Mouse (Mus musculus) layer of hippocampus, adult 9-11 months (tissue): ENCODE data around the gene Fau.

Experiments
- DNase-seq: peaks from one replicate; pipeline ENCODE4 v3.0.0; 2022

Gene Fau

DNA sequence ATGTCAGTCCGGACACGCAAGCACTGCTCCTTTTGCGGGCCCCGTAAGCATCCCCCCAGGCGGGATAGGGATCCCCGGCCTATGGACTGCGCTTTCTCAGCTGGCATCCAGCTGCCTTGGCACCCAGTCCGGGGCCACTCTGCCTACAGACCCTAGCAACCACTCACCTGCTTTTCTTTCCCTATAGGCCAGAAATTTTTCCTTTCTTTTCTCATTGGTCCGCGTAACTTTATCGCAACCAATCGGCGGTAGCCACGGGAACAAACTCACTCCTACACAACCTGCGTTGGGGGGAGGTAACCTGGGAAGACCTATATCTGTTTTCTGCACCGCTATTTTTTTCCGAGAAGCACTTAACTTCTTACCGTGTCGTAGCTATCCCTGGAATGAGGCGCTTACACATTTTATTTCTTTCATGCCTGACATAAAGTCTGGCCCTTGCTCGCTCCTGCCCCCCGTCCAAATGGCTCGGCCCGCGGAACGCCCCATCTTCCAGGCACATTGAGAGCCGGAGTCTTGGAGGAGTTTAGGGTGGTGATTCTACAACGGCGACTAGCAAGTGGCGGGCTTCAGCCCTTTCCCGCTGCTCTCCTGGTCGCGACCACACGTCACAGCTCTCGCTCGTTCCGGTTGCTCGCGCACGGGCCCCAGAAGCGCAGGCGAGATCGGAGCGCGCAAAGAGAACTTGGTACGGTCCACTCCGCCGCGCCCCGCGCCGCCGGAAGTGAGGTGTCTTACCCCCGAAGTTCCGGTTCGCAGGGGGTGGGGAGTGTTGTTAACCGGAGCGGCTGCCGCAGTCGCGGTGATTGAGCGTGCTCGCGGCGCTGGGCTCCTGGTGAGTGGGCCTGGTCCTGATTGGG, 11.1 kb upstream of the Fau start, which contains the start of gene Syvn1:
Gene Syvn1 (plus strand): TSS at position 283 of the 860 bp plus-strand sequence.
- peak; percentile 95 for DNase-seq

DNA sequence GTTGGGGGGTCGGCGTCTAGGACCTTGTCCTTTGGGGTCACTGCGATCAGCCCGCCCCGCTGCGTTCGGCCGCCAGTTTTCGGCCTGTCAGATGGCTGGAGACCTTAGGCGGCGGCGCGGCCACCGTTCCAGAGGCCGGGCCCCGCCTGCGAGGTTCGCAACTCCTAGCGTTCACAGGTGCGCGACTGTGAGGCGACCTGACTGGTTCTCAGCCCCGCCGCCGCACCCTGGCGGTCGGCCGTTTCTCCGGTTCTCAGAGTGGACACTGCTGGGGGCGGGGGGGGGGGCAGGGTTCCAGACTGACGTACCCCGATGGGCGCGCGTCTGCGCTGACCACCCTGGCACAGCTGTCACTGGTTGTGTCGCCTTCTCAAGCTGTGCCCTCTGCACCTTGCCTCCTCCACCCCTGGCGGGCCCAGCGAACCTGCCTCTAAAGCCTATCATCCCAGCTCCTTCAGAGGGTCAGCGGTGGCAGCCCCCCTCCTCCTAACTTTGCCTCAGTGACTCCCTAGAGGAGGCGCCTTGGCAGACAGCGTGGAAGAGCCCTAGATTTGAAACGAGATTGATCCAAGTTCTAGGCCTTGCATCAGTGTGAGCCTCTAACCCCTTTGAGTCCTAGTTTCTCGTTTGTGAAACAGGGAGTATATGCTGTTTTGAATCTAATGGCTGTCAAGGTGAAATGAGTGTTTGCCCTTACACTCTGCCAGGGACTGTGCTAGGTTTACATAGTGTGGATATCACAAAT, 10.3 kb upstream of the Fau start:
- DNase-seq: no peak

DNA sequence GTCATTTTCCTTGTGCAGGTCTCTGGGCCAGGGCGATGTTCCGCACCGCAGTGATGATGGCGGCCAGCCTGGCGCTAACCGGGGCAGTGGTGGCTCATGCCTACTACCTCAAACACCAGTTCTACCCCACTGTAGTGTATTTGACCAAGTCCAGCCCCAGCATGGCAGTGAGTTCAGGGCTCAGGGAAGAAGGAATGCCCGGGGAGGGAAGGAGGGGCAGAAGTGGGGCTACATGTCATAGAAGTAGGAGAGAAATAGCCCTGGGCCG, 9.8 kb upstream of the Fau start:
- DNase-seq: no peak

DNA sequence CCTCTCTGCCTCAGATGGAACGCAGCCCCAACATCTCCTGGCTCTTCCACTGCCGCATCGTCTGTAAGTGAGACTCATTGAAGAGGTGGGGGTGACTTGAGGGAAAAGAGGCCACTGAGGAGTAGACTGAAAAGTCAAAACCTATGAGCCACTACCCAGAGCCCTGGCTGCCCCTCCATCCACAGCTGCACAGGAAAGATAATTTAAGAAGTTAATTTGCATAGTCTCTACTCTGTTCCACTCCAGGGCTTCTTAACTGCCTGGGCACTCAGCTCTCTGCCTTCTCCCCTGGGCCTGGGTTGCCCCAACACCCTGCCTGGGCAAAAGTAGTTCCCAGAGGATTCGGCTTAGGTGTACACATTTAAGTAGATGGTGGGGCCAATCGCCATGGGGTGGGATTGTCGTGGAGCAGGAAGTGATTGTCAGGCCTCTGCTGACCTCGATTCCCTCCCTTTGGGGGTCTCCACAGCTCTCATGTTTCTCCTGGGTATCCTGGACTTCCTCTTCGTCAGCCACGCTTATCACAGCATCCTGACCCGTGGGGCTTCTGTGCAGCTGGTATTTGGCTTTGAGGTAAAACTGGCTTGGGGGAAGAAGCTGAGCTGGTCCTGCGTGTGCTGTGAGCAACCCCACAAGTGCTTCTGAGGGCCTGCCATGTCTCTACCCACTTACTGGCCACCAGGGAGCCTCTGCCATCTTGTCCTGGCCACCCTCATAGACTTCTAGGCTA, 8.8 kb upstream of the Fau start:
- DNase-seq: no peak

DNA sequence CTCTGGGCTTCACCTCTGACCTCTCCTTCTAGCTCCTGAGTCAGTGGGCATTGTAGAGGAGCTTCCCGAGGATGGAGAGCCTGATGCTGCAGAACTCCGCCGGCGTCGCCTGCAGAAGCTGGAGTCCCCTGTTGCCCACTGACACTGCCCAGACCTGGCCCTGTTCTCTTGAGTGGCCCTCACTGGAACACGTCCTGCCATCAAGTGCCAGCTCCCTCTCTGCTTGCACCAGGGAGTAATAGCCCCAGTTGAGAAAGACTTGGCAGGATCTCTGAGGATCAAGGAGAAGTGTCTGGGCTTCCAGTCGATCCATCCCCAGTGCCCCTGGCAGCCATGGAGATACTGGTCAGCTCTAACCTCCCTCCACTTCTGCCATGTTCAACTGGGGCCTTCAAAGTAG, 5.1 kb upstream of the Fau start:
- DNase-seq: no peak

DNA sequence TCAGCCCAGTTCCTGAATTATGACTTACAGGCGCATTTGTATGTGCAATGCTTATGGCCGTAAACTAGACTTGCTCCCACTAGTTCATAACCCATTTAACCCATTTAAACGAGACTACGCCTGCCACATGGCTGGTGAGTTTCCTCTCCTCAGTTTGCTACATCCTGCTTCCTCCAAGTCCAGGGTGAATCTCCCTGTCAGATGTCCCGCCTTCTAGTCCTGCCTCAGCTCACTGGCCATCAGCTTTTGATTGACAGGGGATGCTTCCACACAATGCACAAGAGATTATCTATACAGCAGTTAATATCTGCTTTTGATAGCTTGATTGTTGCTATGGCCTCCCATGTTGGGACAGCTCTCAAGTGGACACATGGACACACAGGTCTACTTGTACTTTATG, 3.3 kb upstream of the Fau start:
- no peak for DNase-seq

DNA sequence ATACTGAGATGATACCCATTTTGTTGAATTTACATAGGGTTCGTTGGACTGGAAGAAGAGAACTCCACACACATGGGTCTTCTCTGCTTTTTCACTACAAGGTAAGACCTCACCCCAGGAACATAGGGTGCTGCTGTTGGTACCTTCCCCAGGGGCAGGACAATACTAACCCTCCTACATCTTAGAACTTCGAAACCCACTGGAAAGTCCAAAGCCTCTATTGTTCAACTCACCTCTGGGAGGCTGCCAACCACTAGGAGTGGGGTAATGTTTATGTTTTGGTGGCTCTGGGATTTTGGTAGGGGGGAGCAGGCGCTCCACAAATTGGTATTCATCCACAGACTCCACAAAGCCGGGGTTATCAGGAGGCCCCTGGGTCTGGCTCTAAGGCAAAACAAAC, 948 bp upstream of the Fau start:
- no peak for DNase-seq

DNA sequence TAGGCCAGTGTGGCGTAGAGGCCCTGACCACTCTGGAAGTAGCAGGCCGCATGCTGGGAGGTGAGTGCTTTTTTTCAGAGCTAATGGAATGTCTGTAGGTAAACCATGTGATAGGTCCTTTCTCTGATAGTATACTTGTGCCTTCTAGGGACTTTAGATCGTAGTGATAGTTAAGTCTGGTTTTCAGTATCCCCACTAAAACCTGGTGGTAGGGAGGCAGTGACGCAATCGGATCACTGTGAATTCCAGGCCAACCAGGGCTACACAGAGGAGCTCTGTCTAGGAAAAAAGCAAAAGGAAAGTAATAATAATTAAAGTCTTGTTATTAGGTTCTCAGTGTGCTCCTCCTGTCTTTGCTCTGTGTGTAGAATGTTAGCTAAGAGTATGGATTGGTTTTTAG, 869 bp downstream of the Fau start:
- peak; percentile 2 for DNase-seq

DNA sequence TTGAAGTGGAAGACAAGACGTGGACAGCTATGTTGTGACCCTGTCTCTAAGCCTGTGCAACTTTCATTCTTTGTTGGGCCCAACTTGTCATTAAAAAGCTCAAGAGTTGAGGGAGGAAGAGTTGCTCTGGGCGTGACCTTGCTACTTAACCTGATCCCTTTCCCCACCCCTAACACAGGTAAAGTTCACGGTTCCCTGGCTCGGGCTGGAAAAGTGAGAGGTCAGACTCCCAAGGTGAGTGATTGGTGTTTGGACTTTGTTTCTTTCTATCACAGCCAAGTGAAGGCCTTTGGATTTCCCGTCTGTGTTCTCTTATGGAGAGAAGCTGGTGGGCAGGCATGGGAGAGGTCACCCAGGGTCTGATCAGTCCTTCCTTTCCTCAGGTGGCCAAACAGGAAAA, 1.3 kb downstream of the Fau start:
- DNase-seq: peak; percentile 8

DNA sequence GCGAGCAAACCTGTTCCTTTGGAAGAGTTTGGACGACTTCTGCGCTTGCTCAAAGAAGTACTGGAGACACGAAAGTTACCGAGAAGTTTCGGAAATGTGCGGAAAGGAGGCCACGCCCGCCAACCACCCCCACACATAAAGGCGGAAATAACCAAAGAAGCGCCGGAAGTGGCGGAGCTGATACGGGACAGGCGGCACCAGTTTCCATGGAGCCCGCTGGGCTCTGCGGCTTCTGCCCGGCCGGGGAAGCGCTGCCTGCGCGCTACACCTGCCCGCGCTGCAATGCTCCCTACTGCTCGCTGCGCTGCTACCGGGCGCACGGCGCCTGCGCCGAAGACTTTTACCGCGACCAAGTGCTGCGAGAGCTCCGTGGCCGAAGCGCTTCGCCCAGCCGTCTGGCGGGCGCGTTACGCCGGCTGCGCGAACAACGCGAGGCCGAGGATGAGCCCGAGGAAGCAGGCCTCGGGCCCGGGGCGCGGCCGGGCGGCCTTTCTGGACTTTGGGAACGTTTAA, 3.4 kb downstream of the Fau start, which contains the start of gene Znhit2:
Gene Znhit2 (plus strand): TSS at position 172 of the 513 bp plus-strand sequence.
- DNase-seq: peak; percentile 96

DNA sequence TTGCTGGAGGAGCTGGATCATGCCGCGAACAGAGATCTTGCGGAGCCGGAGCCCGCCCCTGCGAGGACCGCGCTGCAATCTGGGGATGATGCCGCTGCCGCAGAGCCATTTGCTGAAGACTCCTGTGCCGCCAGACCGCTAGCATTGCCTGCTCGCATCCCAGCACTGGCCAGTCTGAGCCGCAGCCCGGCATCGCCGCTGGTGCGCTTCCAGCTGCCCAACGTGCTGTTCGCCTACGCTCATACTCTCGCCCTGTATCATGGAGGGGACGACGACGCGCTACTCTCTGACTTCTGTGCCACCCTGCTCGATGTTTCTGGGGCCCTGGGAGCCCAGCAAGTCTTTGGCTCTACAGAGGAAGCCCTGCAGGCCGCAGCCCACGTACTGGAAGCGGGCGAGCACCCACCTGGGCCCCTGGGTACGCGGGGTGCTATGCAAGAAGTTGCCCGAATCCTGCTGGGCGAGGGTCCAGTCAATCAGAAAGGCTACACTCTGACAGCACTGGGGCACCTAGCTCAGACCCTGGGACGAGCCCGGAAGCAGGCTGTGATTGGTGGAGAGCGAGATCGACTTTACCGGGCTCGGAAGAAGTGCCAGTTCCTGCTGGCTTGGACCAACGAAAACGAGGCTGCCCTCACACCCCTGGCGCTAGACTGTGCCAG, 4.1 kb downstream of the Fau start:
- DNase-seq: no peak

DNA sequence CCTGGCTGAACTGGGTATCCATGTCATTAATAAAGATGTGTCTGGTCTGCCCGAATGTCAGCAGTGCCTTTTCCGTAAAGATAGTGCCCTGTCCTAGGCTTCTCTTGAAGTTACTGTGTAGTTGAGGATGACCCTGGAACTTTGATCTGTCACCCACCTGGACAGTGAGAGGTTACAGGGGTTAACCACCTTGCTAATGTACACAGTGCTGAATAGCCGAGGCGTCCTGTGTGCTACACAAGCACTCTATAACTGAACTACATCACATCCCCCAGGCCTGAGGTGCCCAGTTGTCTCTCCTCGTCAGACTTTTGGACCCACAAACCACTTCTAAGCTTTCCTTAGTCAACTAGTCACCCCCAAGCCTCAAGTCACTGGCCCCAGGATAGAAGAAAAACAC, 4.8 kb downstream of the Fau start:
- DNase-seq: no peak

DNA sequence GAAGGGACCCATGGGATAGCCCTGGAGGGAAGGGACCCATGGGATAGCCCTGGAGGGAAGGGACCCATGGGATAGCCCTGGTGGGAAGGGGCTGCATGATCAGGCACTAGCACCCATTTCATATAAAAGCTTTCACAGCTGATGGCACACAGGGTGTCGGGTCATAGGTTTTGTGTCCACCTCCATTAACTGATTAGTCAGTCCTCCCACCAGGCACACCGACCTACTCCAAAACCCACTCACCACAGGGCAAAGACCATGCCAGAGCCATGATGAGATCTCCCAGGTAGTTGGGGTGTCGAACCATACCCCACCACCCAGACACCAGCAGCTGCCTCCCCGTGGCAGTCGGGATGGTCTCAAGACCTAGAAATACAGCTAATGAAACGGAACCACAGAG, 5.4 kb downstream of the Fau start:
- no peak for DNase-seq

DNA sequence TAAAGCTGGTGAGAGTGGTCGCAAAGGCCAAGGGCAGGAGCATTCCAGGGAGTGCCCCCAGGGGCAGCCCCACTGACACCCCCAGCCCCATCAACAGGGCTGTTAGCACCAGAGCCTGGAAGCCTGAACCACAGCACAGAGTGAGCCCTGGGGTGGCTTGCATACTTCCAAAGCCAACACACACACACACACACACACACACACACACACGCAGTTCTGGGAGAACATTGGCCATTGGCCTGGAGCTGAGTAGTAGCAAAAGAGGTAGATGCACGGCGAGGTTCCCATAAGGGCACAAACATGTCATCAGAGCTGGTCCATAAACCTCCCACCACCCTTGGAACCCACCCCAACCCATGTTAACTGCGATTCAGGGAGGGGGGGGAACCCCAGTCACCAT, 8.9 kb downstream of the Fau start:
- DNase-seq: no peak

DNA sequence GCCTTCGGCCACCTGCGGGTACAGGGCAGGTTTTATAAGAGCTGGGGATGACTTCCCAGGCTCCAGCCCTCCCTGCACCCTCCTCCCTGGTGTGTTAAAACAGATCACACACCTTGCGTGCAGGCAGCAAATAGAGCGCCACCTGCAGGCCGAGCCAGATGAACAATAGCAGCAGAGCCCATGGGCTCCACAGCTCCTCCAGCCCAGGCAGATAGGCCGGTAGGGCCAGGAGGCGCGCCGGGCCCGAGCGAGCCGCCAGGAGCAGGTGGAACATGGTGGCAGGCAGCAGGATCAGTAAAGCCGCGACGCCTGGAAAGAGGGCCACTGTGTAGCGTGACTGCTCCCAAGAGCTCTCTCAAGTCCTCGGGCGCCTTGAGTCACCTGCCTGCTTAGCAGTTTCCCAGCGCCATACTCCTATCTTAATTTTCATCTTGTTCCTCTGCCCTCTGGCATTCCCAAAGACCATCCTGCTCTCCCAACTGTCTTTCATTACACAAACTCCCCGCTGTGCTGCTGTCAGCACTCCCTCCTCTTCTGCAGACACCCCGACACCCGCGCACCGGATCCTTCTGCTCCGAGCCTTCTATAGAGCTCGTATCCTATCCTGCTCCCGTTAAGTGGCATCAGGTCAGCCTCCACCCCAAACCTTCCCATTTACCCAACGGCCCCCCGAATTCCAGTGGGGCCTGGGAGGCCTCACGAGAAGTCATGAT, 9.5 kb downstream of the Fau start:
- DNase-seq: peak; percentile 85

DNA sequence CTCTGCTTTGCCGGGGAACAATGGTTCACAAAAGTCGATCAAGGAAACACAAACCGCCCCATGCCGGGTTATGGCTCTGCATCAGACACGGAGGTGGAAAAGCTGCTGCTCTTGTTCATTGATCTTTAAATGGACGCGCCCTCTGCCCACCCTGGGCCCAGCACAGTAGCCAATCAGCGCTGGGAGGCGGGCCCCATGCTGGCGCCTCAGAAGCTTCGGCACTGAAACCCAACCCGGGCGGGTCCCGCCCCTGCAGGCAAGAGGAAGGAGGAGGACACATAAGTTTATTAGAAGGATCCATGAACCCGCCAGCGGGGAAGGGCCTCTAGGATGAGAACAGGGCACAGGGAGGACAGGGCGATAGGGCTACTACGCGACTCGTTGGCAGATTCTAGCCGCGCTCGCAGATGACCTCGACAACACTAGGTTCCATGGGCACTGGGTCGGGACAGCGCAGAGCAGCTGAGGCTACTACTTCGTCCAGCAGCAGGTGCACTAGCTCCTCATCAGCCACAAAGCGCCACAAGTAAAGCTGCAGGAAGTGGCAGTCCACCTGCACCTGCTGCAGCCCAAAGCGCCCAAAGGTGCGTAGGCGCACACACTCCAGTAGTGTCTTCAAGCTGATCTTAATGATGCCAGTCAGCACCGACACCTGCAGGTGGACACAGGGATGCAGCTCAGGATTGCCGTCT, 10.2 kb downstream of the Fau start, which contains the start of gene Tm7sf2:
Gene Tm7sf2 (minus strand): TSS at position 650 of the 692 bp plus-strand sequence.
- peak; percentile 90 for DNase-seq

DNA sequence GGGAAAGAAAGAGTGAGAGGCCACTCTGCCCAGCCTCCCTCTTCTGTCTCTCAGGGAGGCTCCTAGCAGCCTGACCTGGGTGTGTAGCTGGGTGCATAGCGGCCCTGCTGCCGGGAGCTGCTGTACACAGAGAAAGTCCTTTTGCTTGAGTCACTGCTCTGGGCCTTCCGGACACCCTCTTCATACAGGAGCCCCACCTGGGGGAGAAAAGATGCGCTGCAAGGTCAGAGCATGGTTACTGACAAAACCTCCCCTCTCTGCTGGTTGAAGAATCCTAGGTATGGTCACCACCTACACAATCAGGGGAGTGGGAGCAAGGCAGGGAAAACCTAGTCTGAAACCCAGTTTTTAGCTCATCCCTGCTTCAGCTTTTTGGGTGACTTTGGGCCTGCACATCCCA, 11.3 kb downstream of the Fau start:
- DNase-seq: no peak

DNA sequence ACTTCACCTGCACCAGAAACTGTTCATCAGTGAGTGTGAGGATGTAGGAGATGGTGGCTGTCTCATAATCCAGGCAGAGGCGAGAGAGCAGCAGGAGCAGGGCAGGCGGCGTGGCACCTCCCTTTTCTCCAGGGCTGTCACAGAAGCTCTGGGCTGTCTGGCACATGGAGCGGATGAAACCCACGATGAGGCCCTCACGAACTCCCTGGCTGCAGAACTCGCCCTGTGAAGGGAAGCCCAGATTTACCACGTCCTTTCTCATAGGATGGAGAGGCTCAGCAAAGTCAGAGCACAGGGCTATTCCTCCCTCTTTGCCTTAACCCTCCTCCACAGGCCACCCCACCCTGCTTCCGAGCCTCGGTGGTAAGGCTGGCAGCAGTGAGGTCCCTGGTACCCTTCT, 12.2 kb downstream of the Fau start:
- no peak for DNase-seq

DNA sequence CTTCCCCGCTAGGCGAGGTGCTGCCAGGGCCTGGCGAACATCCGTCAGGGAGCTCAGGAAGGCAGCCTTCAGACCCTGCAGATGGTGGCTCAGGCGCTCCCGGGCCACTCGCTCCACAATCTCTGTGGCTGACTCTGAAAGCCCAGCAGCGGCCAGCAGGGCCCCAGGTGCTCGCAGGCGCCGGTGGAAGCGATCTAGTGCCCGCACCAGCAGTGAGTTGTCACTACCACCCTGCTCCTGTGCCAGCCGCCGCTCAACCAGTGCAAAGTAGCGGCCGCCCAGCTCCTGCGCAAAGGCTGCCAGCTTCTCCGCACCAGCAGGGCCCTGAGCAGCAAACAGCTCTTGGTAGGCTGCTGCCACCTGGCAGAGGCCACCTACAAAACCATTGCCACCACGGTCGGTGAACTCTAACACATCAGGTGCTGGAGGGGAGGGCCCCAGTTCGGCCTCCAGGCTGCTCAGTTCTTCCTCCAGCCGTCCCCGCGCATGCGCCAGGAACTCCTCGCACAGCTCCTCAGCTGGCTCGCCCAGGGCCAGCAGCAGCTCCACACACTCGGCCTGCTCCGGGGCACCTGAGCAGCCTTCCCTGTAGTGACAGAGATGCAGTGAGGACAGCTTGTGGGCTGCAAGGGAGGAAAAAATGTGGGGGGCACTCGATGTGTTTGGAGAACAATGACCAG, 13.1 kb downstream of the Fau start:
- DNase-seq: no peak

DNA sequence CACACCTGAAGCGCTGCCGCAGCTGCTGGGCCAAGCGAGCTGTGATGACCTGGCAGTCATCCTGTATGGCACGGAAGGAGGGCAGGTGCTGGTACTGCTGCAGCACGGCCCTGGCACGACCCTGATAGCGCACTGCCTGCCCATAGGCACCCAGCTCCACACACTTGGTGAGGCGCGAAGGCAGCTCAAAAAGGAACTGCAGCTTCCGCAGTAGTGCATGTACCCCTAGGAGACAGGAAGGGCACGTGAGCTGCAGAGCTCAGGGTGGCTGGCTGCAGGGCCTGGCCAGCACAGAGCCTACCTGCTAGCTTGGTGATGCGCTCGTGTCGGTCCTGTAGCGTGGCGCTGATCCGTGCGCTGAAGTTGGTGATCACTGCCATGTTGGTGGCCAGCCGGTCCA, 13.6 kb downstream of the Fau start:
- DNase-seq: no peak

DNA sequence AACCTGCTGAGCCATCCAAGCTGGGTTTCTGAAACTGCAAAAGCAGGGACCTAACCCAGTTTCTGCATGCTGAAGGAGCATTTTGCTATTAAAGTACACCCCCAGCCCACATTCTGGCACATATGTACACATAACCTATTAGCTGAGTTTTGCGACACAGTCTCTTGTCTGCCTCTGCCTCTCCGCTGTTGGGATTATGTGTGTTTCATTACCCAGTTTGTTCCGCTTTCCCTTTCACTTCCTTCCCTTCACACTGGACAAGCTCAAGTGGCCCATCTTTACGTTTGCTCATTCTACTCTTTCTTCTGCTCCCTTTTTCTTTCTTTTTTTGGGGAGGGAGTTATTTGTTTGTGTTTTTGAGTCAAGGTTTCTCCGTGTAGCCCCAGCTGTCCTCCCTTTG, 16.2 kb downstream of the Fau start:
- no peak for DNase-seq
